Mouse (Mus musculus) midbrain, embryonic 11.5 days (tissue): ENCODE results near the gene Cyp11a1. TPM values are rescaled to one million over a fixed set of nuclear protein-coding genes. Genes with fewer than 3 reads are reported as not detected.

Source experiments
- ATAC-seq: fragments of 200-750 bp; cut with Nextera tagmentation; 2 replicates; pipeline ENCODE4 v1.8.0; 2017; ENCODE audit warnings: moderate TSS enrichment, moderate library complexity; ENCODE audit not compliant: low FRiP score
- DNase-seq: peaks from one replicate; pipeline ENCODE4 v3.0.0; 2015; ENCODE audit warnings: low spot score; ENCODE audit errors: missing footprints
- H3K27ac ChIP-seq: fragments of 300-500 bp; sonication (generic); 2 replicates; pipeline ENCODE4 v1.5.1; 2014; ENCODE audit warnings: low read depth, low read length
- H3K27me3 ChIP-seq: fragments of 300-500 bp; sonication (generic); 2 replicates; pipeline ENCODE4 v1.6.1; 2014; ENCODE audit warnings: mild to moderate bottlenecking, low read length, moderate library complexity, mixed read lengths; ENCODE audit not compliant: control insufficient read depth, insufficient read depth
- H3K36me3 ChIP-seq: fragments of 300-500 bp; sonication (generic); 2 replicates; pipeline ENCODE4 v1.6.1; 2014; ENCODE audit warnings: mild to moderate bottlenecking, low read length, moderate library complexity, mixed read lengths; ENCODE audit not compliant: control insufficient read depth, insufficient read depth
- H3K4me1 ChIP-seq: fragments of 300-500 bp; sonication (generic); 2 replicates; pipeline ENCODE4 v1.6.1; 2014; ENCODE audit warnings: low read length; ENCODE audit not compliant: control insufficient read depth, insufficient read depth
- H3K4me2 ChIP-seq: fragments of 300-500 bp; sonication (generic); 2 replicates; pipeline ENCODE4 v1.6.1; 2014; ENCODE audit warnings: mild to moderate bottlenecking, moderate library complexity
- H3K4me3 ChIP-seq: fragments of 300-500 bp; sonication (generic); 2 replicates; pipeline ENCODE4 v1.5.1; 2014; ENCODE audit warnings: low read depth, low read length
- H3K9ac ChIP-seq: fragments of 300-500 bp; sonication (generic); 2 replicates; pipeline ENCODE4 v1.6.1; 2014; ENCODE audit warnings: low read length
- H3K9me3 ChIP-seq: fragments of 300-500 bp; sonication (generic); 2 replicates; pipeline ENCODE4 v1.6.1; 2016; ENCODE audit warnings: low read length; ENCODE audit not compliant: control insufficient read depth
- WGBS: fragments of 180-500 bp; shearing (Covaris S2); extraction: QIAGEN DNeasy Blood & Tissue Kit; methylation state at CpG from one replicate; pipeline ENCODE4 v1.1.7; 2014; 5-methylcytosine and 5-hydroxymethylcytosine counted together
- polyA plus RNA-seq: library from polyadenylated mRNA; unstranded; fragments of >200 nt; fragmentation: Nextera tagmentation; extraction: Ambion mirVana; gene quantifications from 2 replicates; pipeline ENCODE4 v1.2.1, GENCODE M21; 2014

Cyp11a1 gene
- polyA plus RNA-seq, 1 experiment from 2014 or later: not detected

- no peak overlapping the region for H3K4me3 ChIP-seq
- no peak overlapping the region for H3K27ac ChIP-seq
- H3K4me2 ChIP-seq: no peak overlapping the region
- DNase-seq (peak; percentile 21), ATAC-seq (no peak)
- no peaks in the 10 kb centered on the region for H3K4me1 ChIP-seq
- no peak overlapping the region for H3K9ac ChIP-seq
- H3K9me3 ChIP-seq: no peaks in the 10 kb centered on the region
- no peaks in the 10 kb centered on the region for H3K27me3 ChIP-seq
- WGBS: 80% methylated on average over 7 of the region's 7 CpGs
- no peaks in the 10 kb centered on the region for H3K36me3 ChIP-seq
Observed at GRCm38 (mm10) chr9:57986293-57986692, 19.9 kb upstream of the Cyp11a1 start.

- 92% methylated on average over 2 of the region's 2 CpGs for WGBS
- H3K4me2 ChIP-seq: no peak overlapping the region
- ATAC-seq (no peak), DNase-seq (no peak)
- H3K9ac ChIP-seq: no peak overlapping the region
- H3K4me1 ChIP-seq: no peaks in the 10 kb centered on the region
- no peak overlapping the region for H3K27ac ChIP-seq
- H3K27me3 ChIP-seq: no peaks in the 10 kb centered on the region
- no peak overlapping the region for H3K4me3 ChIP-seq
- H3K9me3 ChIP-seq: no peaks in the 10 kb centered on the region
- H3K36me3 ChIP-seq: no peaks in the 10 kb centered on the region
Observed at GRCm38 (mm10) chr9:57988098-57988497, 18.1 kb upstream of the Cyp11a1 start.

GRCm38 (mm10) chr9:57989309-57989708 is 16.9 kb upstream of the Cyp11a1 start:
- ATAC-seq: no peak
- Histone ChIP-seq H3K4me1 (no peaks in the 10 kb centered on the region), H3K36me3 (no peaks in the 10 kb centered on the region), H3K27ac (no peak overlapping the region), H3K4me2 (no peak overlapping the region), H3K9ac (no peak overlapping the region), H3K9me3 (no peaks in the 10 kb centered on the region), H3K4me3 (no peak overlapping the region), H3K27me3 (no peaks in the 10 kb centered on the region)
- no peak for DNase-seq
- 83% methylated on average over 6 of the region's 6 CpGs for WGBS

GRCm38 (mm10) chr9:57990438-57991110 is 15.6 kb upstream of the Cyp11a1 start:
- no peak overlapping the region for H3K4me3 ChIP-seq
- 38% methylated on average over 10 of the region's 10 CpGs for WGBS
- no peak for ATAC-seq

GRCm38 (mm10) chr9:57992060-57992459 is 14.2 kb upstream of the Cyp11a1 start:
- DNase-seq: no peak
- Histone ChIP-seq H3K9me3 (no peaks in the 10 kb centered on the region), H3K27me3 (no peaks in the 10 kb centered on the region), H3K4me2 (no peak overlapping the region), H3K9ac (no peak overlapping the region), H3K4me3 (no peak overlapping the region), H3K36me3 (no peaks in the 10 kb centered on the region), H3K27ac (no peak overlapping the region), H3K4me1 (no peaks in the 10 kb centered on the region)
- WGBS: 77% methylated on average over 3 of the region's 3 CpGs
- no peak for ATAC-seq

More at GRCm38 (mm10) chr9:57990438-57991110, 15.6 kb upstream of the Cyp11a1 start:
- H3K4me2 ChIP-seq: no peak overlapping the region
- DNase-seq: peak; percentile 94
- no peaks in the 10 kb centered on the region for H3K9me3 ChIP-seq
- no peak overlapping the region for H3K27ac ChIP-seq
- H3K4me1 ChIP-seq: no peaks in the 10 kb centered on the region
- no peak overlapping the region for H3K9ac ChIP-seq
- no peaks in the 10 kb centered on the region for H3K27me3 ChIP-seq
- H3K36me3 ChIP-seq: no peaks in the 10 kb centered on the region

GRCm38 (mm10) chr9:57992781-57993591 is 13.2 kb upstream of the Cyp11a1 start:
- ATAC-seq: no peak
- Histone ChIP-seq H3K27me3 (peaks cover 3% of the 10 kb centered on the region), H3K4me1 (peaks cover 1% of the 10 kb centered on the region; the same call in 1 of the 2 replicates), H3K27ac (no peak overlapping the region), H3K4me3 (no peak overlapping the region), H3K36me3 (no peaks in the 10 kb centered on the region), H3K9me3 (no peaks in the 10 kb centered on the region), H3K4me2 (no peak overlapping the region), H3K9ac (no peak overlapping the region)
- no peak for DNase-seq
- 68% methylated on average over 8 of the region's 8 CpGs for WGBS

- Histone ChIP-seq H3K27me3 (peaks cover 3% of the 10 kb centered on the region), H3K4me2 (no peak overlapping the region), H3K4me1 (peaks cover 3% of the 10 kb centered on the region; the same call in 1 of the 2 replicates), H3K4me3 (no peak overlapping the region), H3K9me3 (no peaks in the 10 kb centered on the region), H3K27ac (no peak overlapping the region), H3K36me3 (no peaks in the 10 kb centered on the region), H3K9ac (no peak overlapping the region)
- DNase-seq (peak; percentile 88), ATAC-seq (no peak)
- 42% methylated on average over 4 of the region's 4 CpGs for WGBS
Observed at GRCm38 (mm10) chr9:57995282-57995681, 10.9 kb upstream of the Cyp11a1 start.

GRCm38 (mm10) chr9:57997511-57998031 is 8.6 kb upstream of the Cyp11a1 start:
- H3K27ac ChIP-seq: no peak overlapping the region
- 20% methylated on average over 13 of the region's 13 CpGs for WGBS
- peaks cover 3% of the 10 kb centered on the region; the same call in 1 of the 2 replicates for H3K4me1 ChIP-seq
- H3K9me3 ChIP-seq: no peaks in the 10 kb centered on the region
- H3K4me3 ChIP-seq: peak overlapping the region; percentile 21; the same call in 1 of the 2 replicates
- H3K27me3 ChIP-seq: peaks cover 3% of the 10 kb centered on the region
- H3K9ac ChIP-seq: 0 out of 2 replicates have a peak overlapping the region, but pooled peaks have one; percentile 28
- H3K4me2 ChIP-seq: peak overlapping the region; percentile 50
- DNase-seq (no peak), ATAC-seq (peak; percentile 27; the same call in 1 of the 2 replicates)
- no peaks in the 10 kb centered on the region for H3K36me3 ChIP-seq
